Mouse (Mus musculus) MEL (cell line): ENCODE measurements around the gene Zbtb1. TPM values are rescaled to one million over a fixed set of nuclear protein-coding genes. Genes with fewer than 3 reads are reported as not detected.

Source experiments
- DNase-seq: peaks from one replicate; pipeline ENCODE4 v3.0.0; 2011; ENCODE audit warnings: low read depth, low spot score
- H3K27ac ChIP-seq: 2 replicates; pipeline ENCODE4 v1.5.1; 2012; ENCODE audit warnings: low read depth, mild to moderate bottlenecking, control low read depth, low read length, moderate library complexity; ENCODE audit not compliant: control insufficient read depth
- H3K27me3 ChIP-seq, 2 experiments: fragments of 150-350 bp in 1 of 2; sonication (generic) in 1 of 2; 2 replicates each; pipeline ENCODE4 v1.6.1; 2012; ENCODE audit warnings: low read length in 2 of 2, mild to moderate bottlenecking in 2 of 2, improper control_type of control experiment in 1 of 2, moderate library complexity in 1 of 2; ENCODE audit not compliant: insufficient read depth in 2 of 2, control insufficient read depth in 1 of 2
- H3K36me3 ChIP-seq, 2 experiments: 2 replicates each; pipeline ENCODE4 v1.6.1; 2012 to 2014; ENCODE audit warnings: low read length in 2 of 2, improper control_type of control experiment in 1 of 2, inconsistent platforms in 1 of 2, mild to moderate bottlenecking in 1 of 2; ENCODE audit not compliant: insufficient read depth in 2 of 2, control insufficient read depth in 1 of 2
- H3K4me1 ChIP-seq, 2 experiments: fragments of 150-350 bp in 1 of 2; sonication (generic) in 1 of 2; 2 replicates each; pipeline ENCODE4 v1.6.1; 2012; ENCODE audit warnings: low read length in 2 of 2, improper control_type of control experiment in 1 of 2, mild to moderate bottlenecking in 1 of 2; ENCODE audit not compliant: insufficient read depth in 2 of 2, control insufficient read depth in 1 of 2
- H3K4me3 ChIP-seq, 2 experiments: fragments of 150-350 bp in 1 of 2; sonication (generic) in 1 of 2; 2 replicates each; pipeline ENCODE4 v1.5.1; 2012; ENCODE audit warnings: low read depth in 2 of 2, low read length in 2 of 2, mild to moderate bottlenecking in 2 of 2, moderate library complexity in 2 of 2, control low read depth in 1 of 2, improper control_type of control experiment in 1 of 2; ENCODE audit not compliant: control insufficient read depth in 1 of 2, insufficient read depth in 1 of 2
- H3K79me2 ChIP-seq: 2 replicates; pipeline ENCODE4 v1.6.1; 2012; ENCODE audit warnings: mild to moderate bottlenecking, low read length, moderate library complexity; ENCODE audit not compliant: control insufficient read depth, poor library complexity, insufficient read depth
- H3K9ac ChIP-seq: 2 replicates; pipeline ENCODE4 v1.6.1; 2012; ENCODE audit warnings: low read depth, mild to moderate bottlenecking, control low read depth, low read length, moderate library complexity; ENCODE audit not compliant: control insufficient read depth, poor library complexity, severe bottlenecking
- H3K9me3 ChIP-seq: fragments of 150-350 bp; sonication (generic); replicated peaks from 2 replicates; pipeline ENCODE4 v1.6.1; 2012; ENCODE audit warnings: mild to moderate bottlenecking, low read length, improper control_type of control experiment, moderate library complexity; ENCODE audit not compliant: insufficient read depth
- CHD2 ChIP-seq: IDR thresholded peaks from 2 replicates; pipeline ENCODE4 v1.6.1; 2011; ENCODE audit warnings: low read length, improper control_type of control experiment
- CTCF ChIP-seq, 3 experiments: IDR thresholded peaks in 2 of 3; conservative IDR thresholded peaks in 1 of 3; 2 replicates each; pipeline ENCODE4 v1.5.1; 2011 to 2012; ENCODE audit warnings: low read length in 3 of 3, low read depth in 2 of 3, mild to moderate bottlenecking in 2 of 3, improper control_type of control experiment in 1 of 3, inconsistent platforms in 1 of 3, mixed read lengths in 1 of 3, moderate library complexity in 1 of 3; ENCODE audit not compliant: control insufficient read depth in 1 of 3, insufficient read depth in 1 of 3, poor library complexity in 1 of 3, severe bottlenecking in 1 of 3
- E2F4 ChIP-seq: IDR thresholded peaks from 2 replicates; pipeline ENCODE4 v1.6.1; 2011; ENCODE audit warnings: low read depth, low read length, improper control_type of control experiment, borderline replicate concordance
- ELF1 ChIP-seq: IDR thresholded peaks from 2 replicates; pipeline ENCODE4 v1.6.1; 2014; ENCODE audit warnings: low read depth, mild to moderate bottlenecking, inconsistent platforms, low read length, improper control_type of control experiment, moderate library complexity
- EP300 ChIP-seq, 2 experiments: IDR thresholded peaks; 2 replicates each; pipeline ENCODE4 v1.6.1; 2011; ENCODE audit warnings: improper control_type of control experiment in 2 of 2, low read length in 2 of 2, low read depth in 1 of 2, mild to moderate bottlenecking in 1 of 2
- GABPA ChIP-seq: IDR thresholded peaks from 2 replicates; pipeline ENCODE4 v1.6.1; 2012; ENCODE audit warnings: low read depth, mild to moderate bottlenecking, inconsistent platforms, low read length, improper control_type of control experiment, moderate library complexity
- GATA1 ChIP-seq: IDR thresholded peaks from 2 replicates; pipeline ENCODE4 v1.6.1; 2011; ENCODE audit warnings: low read depth, low read length, improper control_type of control experiment
- JUND ChIP-seq: IDR thresholded peaks from 2 replicates; pipeline ENCODE4 v1.6.1; 2011; ENCODE audit warnings: low read depth, mild to moderate bottlenecking, improper control_type of control experiment, low read length
- MAX ChIP-seq: IDR thresholded peaks from 2 replicates; pipeline ENCODE4 v1.6.1; 2011; ENCODE audit warnings: low read length, improper control_type of control experiment
- MAZ ChIP-seq: IDR thresholded peaks from 2 replicates; pipeline ENCODE4 v1.6.1; 2012; ENCODE audit warnings: low read depth, mild to moderate bottlenecking, inconsistent platforms, low read length, improper control_type of control experiment
- MEF2A ChIP-seq: IDR thresholded peaks from 2 replicates; pipeline ENCODE4 v1.6.1; 2014; ENCODE audit warnings: low read depth, mild to moderate bottlenecking, inconsistent platforms, low read length, improper control_type of control experiment; ENCODE audit not compliant: poor library complexity, insufficient replicate concordance, severe bottlenecking; ENCODE audit errors: extremely low read depth
- MYB ChIP-seq: IDR thresholded peaks from 2 replicates; pipeline ENCODE4 v1.6.1; 2011; ENCODE audit warnings: mild to moderate bottlenecking, low read depth, low read length, improper control_type of control experiment
- RAD21 ChIP-seq: IDR thresholded peaks from 2 replicates; pipeline ENCODE4 v1.6.1; 2011; ENCODE audit warnings: mild to moderate bottlenecking, low read depth, low read length, improper control_type of control experiment
- RCOR1 ChIP-seq: IDR thresholded peaks from 2 replicates; pipeline ENCODE4 v1.6.1; 2012; ENCODE audit warnings: low read depth, mild to moderate bottlenecking, inconsistent platforms, low read length, improper control_type of control experiment
- SIN3A ChIP-seq: IDR thresholded peaks from 2 replicates; pipeline ENCODE4 v1.6.1; 2012; ENCODE audit warnings: low read length, improper control_type of control experiment, inconsistent platforms
- TAL1 ChIP-seq: IDR thresholded peaks from 2 replicates; pipeline ENCODE4 v1.6.1; 2012; ENCODE audit warnings: mild to moderate bottlenecking, inconsistent platforms, low read length, moderate library complexity, mixed read lengths
- TBP ChIP-seq: IDR thresholded peaks from 2 replicates; pipeline ENCODE4 v1.8.0; 2011; ENCODE audit warnings: low read depth, low read length, improper control_type of control experiment
- TCF12 ChIP-seq: IDR thresholded peaks from 2 replicates; pipeline ENCODE4 v1.6.1; 2014; ENCODE audit warnings: low read depth, mild to moderate bottlenecking, inconsistent platforms, low read length, improper control_type of control experiment, moderate library complexity
- USF1 ChIP-seq: IDR thresholded peaks from 2 replicates; pipeline ENCODE4 v1.6.1; 2014; ENCODE audit warnings: low read depth, mild to moderate bottlenecking, inconsistent platforms, low read length, improper control_type of control experiment, moderate library complexity
- polyA plus RNA-seq, 2 experiments: library from polyadenylated mRNA; stranded (reverse) in 1 of 2; unstranded in 1 of 2; fragments of >175 nt in 1 of 2; fragments of >200 nt in 1 of 2; gene quantifications; 2 replicates each; pipeline versions ENCODE4 v1.2.1 to v1.2.4; 2012; ENCODE audit warnings: low replicate concordance in 2 of 2, low read depth in 1 of 2; ENCODE audit not compliant: insufficient read length in 2 of 2, insufficient read depth in 1 of 2, missing spikeins in 1 of 2
- total RNA-seq: library from RNA; depleted of rRNA; stranded (reverse); fragments of 300-350 nt; gene quantifications from 2 replicates; pipeline ENCODE4 v1.2.3, GENCODE M21; 2012

Gene Zbtb1
- total and polyA plus RNA-seq, 3 experiments, result 5.1 to 7.0 TPM; not detected in 1

- peak overlapping the region; percentile 13 for H3K9ac ChIP-seq
- DNase-seq, result peak; percentile 86
Observed at GRCm38 (mm10) chr12:76415383-76416010, 45.4 kb downstream of the Zbtb1 start.

GRCm38 (mm10) chr12:76417433-76417854 lies 47.4 kb downstream of the Zbtb1 start, which contains the start of gene Ppp1r36:
TSS of gene Ppp1r36 (plus strand) at chr12:76417538.
- H3K9me3 ChIP-seq, result no peaks in the 10 kb centered on the region
- no peak within 1 kb of the TSS for H3K4me3 ChIP-seq
- peaks cover 7 to 11% of the 10 kb centered on the region in 2 experiments for H3K4me1 ChIP-seq
- no peaks in the 10 kb centered on the region for H3K27me3 ChIP-seq
- H3K27ac ChIP-seq, result no peak within 1 kb of the TSS
- DNase-seq, result no peak
- no peak within 1 kb of the TSS for H3K9ac ChIP-seq
- H3K36me3 ChIP-seq, result peaks cover 0 to 5% of the 10 kb centered on the region in 2 experiments; a peak in 1 of 4 replicates
- TF ChIP-seq GABPA, result no peak
- no peak for TF ChIP-seq MEF2A
- no peak for TF ChIP-seq JUND
- no peak for TF ChIP-seq MAZ
- no peak for TF ChIP-seq TCF12
- TF ChIP-seq USF1, result no peak
- TF ChIP-seq ELF1, result no peak
- TF ChIP-seq E2F4, result no peak
- TF ChIP-seq RAD21, result no peak
- no peaks in the 10 kb centered on the region for H3K79me2 ChIP-seq

More at GRCm38 (mm10) chr12:76415383-76416010, 45.4 kb downstream of the Zbtb1 start:
- Histone ChIP-seq H3K27me3 (no peaks in the 10 kb centered on the region), H3K36me3 (peaks cover 0 to 5% of the 10 kb centered on the region in 2 experiments; a peak in 1 of 4 replicates), H3K27ac (peak overlapping the region; percentile 64), H3K4me3 (peak overlapping the region; percentile 46 to 52), H3K79me2 (no peaks in the 10 kb centered on the region), H3K9me3 (no peaks in the 10 kb centered on the region), H3K4me1 (peaks cover 7 to 11% of the 10 kb centered on the region in 2 experiments)
- TF ChIP-seq GATA1 (peak; percentile 64), MAX (no peak; the same call in 1 of the 2 replicates), TBP (peak; percentile 95), TCF12 (peak; percentile 42; the same call in 1 of the 2 replicates), EP300 (IDR thresholded peaks at IDR 0.05; ENCODE audit: low read depth in 1 of 2, low read length in 2 of 2) (peak; percentile 66 to 70), CTCF (IDR thresholded peaks at IDR 0.05 in 2 of 3, conservative IDR thresholded peaks at IDR 0.05 in 1 of 3; ENCODE audit: control insufficient read depth in 1 of 3, insufficient read depth in 1 of 3, low read depth in 2 of 3, low read length in 3 of 3, poor library complexity in 1 of 3, severe bottlenecking in 1 of 3) (no peak), SIN3A (peak; percentile 59; the same call in 1 of the 2 replicates), TAL1 (no peak; the same call in 1 of the 2 replicates), CHD2 (no peak), MYB (peak; percentile 69), RCOR1 (peak; percentile 29; the same call in 1 of the 2 replicates)
